Mouse (Mus musculus): ENCODE results near the gene Serpina3n.

Gene Serpina3n

GRCm38 (mm10) chr12:104433951-104434735, 27.6 kb downstream of the Serpina3n start:
- in situ Hi-C loops (cut with MboI, MseI): no loop called here

- in situ Hi-C loops (cut with MboI, MseI): loop anchor here (10.0 kb wide), 1 partner anchor 495 kb away; no protein-coding TSS in a partner anchor
Measured at GRCm38 (mm10) chr12:104440087-104440760, 33.7 kb downstream of the Serpina3n start.

GRCm38 (mm10) chr12:104443716-104444115, 37.2 kb downstream of the Serpina3n start:
- in situ Hi-C loops (cut with MboI, MseI): loop anchor here (10.0 kb wide), 1 partner anchor 491 kb away; no protein-coding TSS in a partner anchor

- in situ Hi-C loops (cut with MboI, MseI): loop anchor here (10.0 kb wide), 1 partner anchor 488 kb away; no protein-coding TSS in a partner anchor
Measured at GRCm38 (mm10) chr12:104447056-104447455, 40.5 kb downstream of the Serpina3n start.

GRCm38 (mm10) chr12:104448099-104448498, 41.6 kb downstream of the Serpina3n start:
- in situ Hi-C loops (cut with MboI, MseI): loop anchor here (10.0 kb wide), 1 partner anchor 487 kb away; no protein-coding TSS in a partner anchor

- in situ Hi-C loops (cut with MboI, MseI): no loop called here
Measured at GRCm38 (mm10) chr12:104450257-104450656, 43.7 kb downstream of the Serpina3n start.

GRCm38 (mm10) chr12:104453002-104453401, 46.5 kb downstream of the Serpina3n start:
- in situ Hi-C loops (cut with MboI, MseI): no loop called here

GRCm38 (mm10) chr12:104459377-104459776, 52.8 kb downstream of the Serpina3n start:
- in situ Hi-C loops (cut with MboI, MseI): no loop called here

GRCm38 (mm10) chr12:104461372-104461771, 54.8 kb downstream of the Serpina3n start:
- in situ Hi-C loops (cut with MboI, MseI): no loop called here
